Mouse (Mus musculus) liver, postnatal 0 days (tissue): ENCODE results near the gene Mef2d.

Source experiments
- CTCF ChIP-seq: sonication (generic); IDR thresholded peaks from 2 replicates; pipeline ENCODE4 v1.5.1; 2016; ENCODE audit warnings: antibody characterized with exemption, low read depth
- EP300 ChIP-seq: IDR thresholded peaks from 2 replicates; pipeline ENCODE4 v1.6.1; 2016; ENCODE audit warnings: antibody characterized with exemption, low read depth, mild to moderate bottlenecking

DNA sequence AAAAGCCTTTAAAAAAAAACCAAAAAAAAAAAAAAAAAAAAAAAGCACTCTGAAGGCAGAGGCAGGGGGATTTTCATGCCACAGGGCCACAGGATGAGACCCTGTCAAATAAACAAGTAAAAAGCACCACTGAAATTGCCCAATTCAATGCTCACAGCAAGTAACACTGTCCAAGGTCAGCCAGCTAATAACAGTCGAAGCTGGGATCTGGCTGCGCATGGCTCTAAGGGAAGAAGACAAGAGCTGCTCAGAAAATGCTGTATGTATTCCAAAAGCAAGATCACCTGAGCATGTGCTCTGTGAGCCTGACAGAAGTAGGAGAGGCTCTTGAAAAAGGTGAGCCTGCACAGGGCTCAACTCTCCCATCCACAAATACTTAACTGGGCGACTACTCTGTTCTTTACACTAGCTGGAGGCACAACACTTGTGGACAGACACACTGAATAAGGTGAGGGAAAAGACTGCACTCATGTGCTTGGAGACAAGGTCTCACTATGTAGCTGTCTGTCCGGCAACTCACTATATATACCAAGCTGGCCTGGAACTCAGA, 5.2 kb upstream of the Mef2d start:
- TF ChIP-seq EP300 (no peak), CTCF (no peak)
